Mouse (Mus musculus) olfactory bulb, adult 2 months (tissue): ENCODE data around the gene Slc35c2.

Experiments
- CTCF ChIP-seq: fragments of 200-500 bp; IDR thresholded peaks from 2 replicates; pipeline ENCODE4 v1.5.1; 2012; ENCODE audit warnings: low read depth, mild to moderate bottlenecking, low read length, moderate library complexity; ENCODE audit not compliant: insufficient read depth
- POLR2A ChIP-seq: fragments of 200-500 bp; IDR thresholded peaks from 2 replicates; pipeline ENCODE4 v1.6.1; 2012; ENCODE audit warnings: mild to moderate bottlenecking, low read depth, low read length, moderate library complexity; ENCODE audit not compliant: insufficient read depth

DNA sequence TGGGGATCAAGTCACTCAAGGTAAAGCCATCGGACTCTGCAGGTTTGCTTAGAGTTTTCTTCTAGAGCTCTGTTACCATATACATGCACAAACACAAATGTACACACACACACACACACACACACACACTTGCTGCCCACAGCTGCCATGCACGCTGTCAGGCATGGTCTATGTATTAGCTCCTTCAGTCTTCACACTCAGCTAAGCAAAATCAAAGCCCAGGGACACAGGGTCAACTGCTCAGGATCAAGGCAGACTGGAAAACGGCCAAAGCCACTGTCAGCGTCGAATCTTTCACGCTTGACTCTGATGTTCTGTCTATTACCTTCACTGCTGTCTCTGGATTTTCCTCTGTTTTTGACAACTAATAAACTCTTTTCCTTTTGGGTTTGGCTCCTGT lies 13.2 kb upstream of the Slc35c2 start:
- TF ChIP-seq POLR2A = no peak
- no peak for TF ChIP-seq CTCF
